Mouse (Mus musculus) ES-E14 (cell line): ENCODE data around the gene Ttc21b. TPM values are rescaled to one million over a fixed set of nuclear protein-coding genes. Genes with fewer than 3 reads are reported as not detected.

Source experiments
- DNase-seq: peaks from one replicate; pipeline ENCODE4 v3.0.0-alpha.2; 2013; ENCODE audit warnings: low read depth, low spot score
- H3K27ac ChIP-seq: 2 replicates; pipeline ENCODE4 v1.5.1; 2012; ENCODE audit warnings: low read depth, mild to moderate bottlenecking, low read length, moderate library complexity, mixed read lengths; ENCODE audit not compliant: poor library complexity, insufficient read depth, severe bottlenecking
- H3K36me3 ChIP-seq: 2 replicates; pipeline ENCODE4 v1.6.1; 2012; ENCODE audit warnings: mild to moderate bottlenecking, low read length, moderate library complexity, mixed read lengths; ENCODE audit not compliant: control insufficient read depth, poor library complexity, insufficient read depth, severe bottlenecking
- H3K4me1 ChIP-seq, 2 experiments: fragments of 150-350 bp in 1 of 2; sonication (generic) in 1 of 2; 2 replicates each; pipeline ENCODE4 v1.6.1; 2012; ENCODE audit warnings: low read length in 2 of 2, mild to moderate bottlenecking in 1 of 2, mixed read lengths in 1 of 2; ENCODE audit not compliant: control insufficient read depth in 2 of 2, insufficient read depth in 2 of 2, poor library complexity in 1 of 2
- H3K4me3 ChIP-seq, 2 experiments: fragments of 150-350 bp in 1 of 2; sonication (generic) in 1 of 2; 2 replicates each; pipeline ENCODE4 v1.5.1; 2012; ENCODE audit warnings: low read length in 2 of 2, low read depth in 1 of 2, mild to moderate bottlenecking in 1 of 2, mixed read lengths in 1 of 2; ENCODE audit not compliant: insufficient read depth in 1 of 2, poor library complexity in 1 of 2, severe bottlenecking in 1 of 2
- H3K9ac ChIP-seq: 2 replicates; pipeline ENCODE4 v1.6.1; 2012; ENCODE audit warnings: low read depth, mild to moderate bottlenecking, low read length, mixed read lengths; ENCODE audit not compliant: poor library complexity, insufficient read depth, severe bottlenecking
- H3K9me3 ChIP-seq: fragments of 150-350 bp; sonication (generic); 2 replicates; pipeline ENCODE4 v1.6.1; 2012; ENCODE audit warnings: low read depth, mild to moderate bottlenecking, low read length; ENCODE audit not compliant: control insufficient read depth, insufficient read depth
- CHD2 ChIP-seq: IDR thresholded peaks from 2 replicates; pipeline ENCODE4 v1.6.1; 2014; ENCODE audit warnings: mild to moderate bottlenecking, low read depth, low read length, inconsistent platforms
- HCFC1 ChIP-seq: IDR thresholded peaks from 2 replicates; pipeline ENCODE4 v1.6.1; 2012; ENCODE audit warnings: low read length, inconsistent platforms, borderline replicate concordance; ENCODE audit not compliant: insufficient read depth
- MAFK ChIP-seq: IDR thresholded peaks from 2 replicates; pipeline ENCODE4 v1.6.1; 2014; ENCODE audit warnings: mild to moderate bottlenecking, low read depth, low read length, inconsistent platforms; ENCODE audit not compliant: insufficient read depth
- ZC3H11A ChIP-seq: IDR thresholded peaks from 2 replicates; pipeline ENCODE4 v1.6.1; 2012; ENCODE audit warnings: low read depth, mild to moderate bottlenecking, inconsistent platforms, low read length, borderline replicate concordance
- ZNF384 ChIP-seq: IDR thresholded peaks from 2 replicates; pipeline ENCODE4 v1.6.1; 2012; ENCODE audit warnings: low read depth, low read length, inconsistent platforms
- in situ Hi-C, 2 experiments: fragments of 600-800 bp; cut with MboI; formaldehyde crosslinking; loops; one replicate each; pipeline ENCODE4 v1.15.1; 2025; ENCODE audit warnings: low sequenced_read_pairs in 2 of 2, inconsistent platforms in 1 of 2; ENCODE audit not compliant: unreplicated experiment in 2 of 2
- total RNA-seq: library from RNA; depleted of rRNA; stranded (reverse); fragments of 300-350 nt; gene quantifications from 2 replicates; pipeline ENCODE4 v1.2.3, GENCODE M21; 2012

Gene Ttc21b
- total RNA-seq, 1 experiment: 4.7 TPM

DNA sequence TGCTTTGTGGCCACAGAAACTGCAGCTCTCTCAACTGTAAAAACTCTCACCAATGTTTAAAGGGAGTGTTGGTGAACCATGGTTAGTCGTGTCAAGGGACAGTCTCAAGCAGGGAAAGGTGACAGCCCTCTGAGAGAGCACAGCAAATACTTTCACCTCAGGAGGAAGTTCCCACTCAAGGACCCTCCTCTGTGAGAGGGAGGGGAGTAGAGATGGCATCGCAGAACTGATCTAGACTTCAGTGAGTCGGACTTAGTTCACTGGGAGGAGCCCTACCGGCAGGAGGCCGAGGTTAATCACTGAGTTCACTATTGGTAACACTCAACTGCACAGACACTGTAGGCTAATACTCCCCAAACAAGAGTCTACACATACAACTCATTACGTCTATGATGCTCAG, 68.9 kb downstream of the Ttc21b start:
- Histone ChIP-seq H3K4me3 (no peak overlapping the region), H3K4me1 (no peaks in the 10 kb centered on the region), H3K9me3 (no peaks in the 10 kb centered on the region), H3K9ac (no peak overlapping the region), H3K36me3 (no peaks in the 10 kb centered on the region), H3K27ac (no peak overlapping the region)
- in situ Hi-C loops: no loop called here
- no peak for DNase-seq
- TF ChIP-seq ZC3H11A (no peak), CHD2 (no peak), ZNF384 (no peak), HCFC1 (no peak), MAFK (no peak)

DNA sequence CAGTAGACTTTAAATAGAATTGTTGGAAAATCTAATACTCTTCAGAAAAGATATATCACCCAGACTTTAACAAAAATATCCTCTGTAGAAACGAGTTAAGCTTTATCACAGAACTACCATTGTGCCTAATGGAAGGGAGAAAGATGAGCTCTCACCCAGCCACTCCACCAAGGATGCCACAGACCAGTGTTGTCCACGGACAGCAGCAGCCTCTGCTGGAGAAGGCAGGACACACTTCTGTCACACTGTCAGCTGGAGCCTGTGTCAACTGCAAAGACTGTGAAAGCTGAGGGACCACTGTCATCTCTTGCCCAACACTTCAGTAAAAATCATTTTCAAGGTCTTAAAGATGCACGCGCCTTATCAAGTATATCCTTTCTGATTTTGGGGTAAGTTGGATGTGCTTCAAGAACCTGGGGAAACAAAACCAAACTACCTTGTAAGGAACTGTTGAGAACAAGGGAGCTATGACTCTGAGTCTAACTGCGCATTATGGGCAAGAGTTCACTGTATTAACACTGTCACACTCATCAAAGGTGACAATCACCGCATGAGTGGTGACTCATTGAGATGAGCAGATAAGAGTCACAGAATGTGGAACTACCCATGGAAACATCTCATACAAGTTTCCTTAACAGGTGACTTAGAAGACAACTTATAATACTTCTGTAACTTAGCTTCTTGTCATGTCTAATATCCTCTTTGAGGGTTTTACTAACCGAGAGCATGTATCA, 71.8 kb downstream of the Ttc21b start:
- Histone ChIP-seq H3K9ac (no peak overlapping the region), H3K36me3 (no peaks in the 10 kb centered on the region), H3K4me1 (no peaks in the 10 kb centered on the region), H3K27ac (no peak overlapping the region), H3K4me3 (no peak overlapping the region), H3K9me3 (no peaks in the 10 kb centered on the region)
- DNase-seq: no peak
- TF ChIP-seq MAFK (no peak), CHD2 (no peak)
- in situ Hi-C loops: no loop called here

DNA sequence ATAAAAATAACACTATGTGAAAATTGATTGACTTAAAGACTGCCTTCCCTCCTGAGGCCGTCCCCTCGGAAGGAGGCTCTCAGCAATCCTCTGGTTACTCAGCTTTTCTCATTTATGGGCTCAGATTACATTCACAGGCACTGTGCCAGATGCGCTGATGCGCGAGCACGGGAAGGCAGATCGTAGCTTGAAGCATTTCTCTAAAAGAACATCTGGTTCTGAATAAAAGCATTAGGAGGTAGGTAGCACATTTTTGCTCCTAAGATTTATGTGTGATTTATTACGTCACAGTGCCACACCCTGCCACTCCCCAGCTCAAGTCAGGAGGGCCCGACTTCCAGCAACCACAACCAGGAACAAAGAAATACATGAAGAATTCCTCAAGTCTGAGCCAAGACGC, 76.1 kb downstream of the Ttc21b start:
- H3K4me1 ChIP-seq: no peaks in the 10 kb centered on the region
- TF ChIP-seq ZNF384 (no peak), ZC3H11A (no peak), CHD2 (no peak), HCFC1 (no peak), MAFK (no peak)
- no peak for DNase-seq
- in situ Hi-C loops: no loop called here
- no peak overlapping the region for H3K4me3 ChIP-seq
- no peak overlapping the region for H3K9ac ChIP-seq
- no peak overlapping the region for H3K27ac ChIP-seq
- no peaks in the 10 kb centered on the region for H3K9me3 ChIP-seq
- H3K36me3 ChIP-seq: no peaks in the 10 kb centered on the region

DNA sequence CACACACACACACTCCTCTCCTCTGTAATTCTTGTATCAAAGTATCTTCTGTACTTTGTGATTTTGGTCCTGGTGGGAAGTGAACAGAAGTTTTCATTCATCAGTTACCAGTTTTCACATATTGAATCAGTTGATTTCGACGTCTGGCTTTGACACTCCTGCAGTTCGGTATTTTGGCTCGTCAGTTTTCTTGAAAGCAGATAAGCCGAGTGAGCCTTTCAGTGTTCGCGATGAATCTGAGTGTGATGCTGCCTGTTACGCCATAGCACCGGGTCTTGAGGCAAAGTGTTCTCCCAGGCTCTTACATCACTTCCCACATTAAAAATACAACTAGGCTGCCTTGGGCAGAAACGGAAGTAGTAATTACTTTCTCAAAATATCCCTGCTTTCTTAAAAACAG, 76.6 kb downstream of the Ttc21b start:
- no peak overlapping the region for H3K27ac ChIP-seq

DNA sequence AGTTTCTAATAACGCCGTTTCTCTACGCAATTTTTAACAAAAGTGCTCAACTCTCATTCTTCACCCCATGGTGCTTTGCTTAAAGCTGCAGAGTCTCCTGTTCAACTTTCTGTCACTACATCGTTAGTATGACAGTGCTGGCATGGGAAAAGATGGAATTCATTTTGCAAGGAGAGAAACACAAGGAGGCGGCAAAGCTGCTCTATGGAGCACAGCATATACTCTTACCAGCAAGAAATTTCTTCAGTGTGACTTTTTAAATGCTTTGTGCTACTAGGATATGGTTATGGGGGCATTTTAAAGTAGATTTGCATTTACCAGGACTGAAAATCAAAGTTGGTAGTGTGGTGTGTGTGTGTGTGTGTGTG, 77.6 kb downstream of the Ttc21b start:
- Histone ChIP-seq H3K4me1 (no peaks in the 10 kb centered on the region), H3K27ac (no peak overlapping the region), H3K9me3 (no peaks in the 10 kb centered on the region), H3K4me3 (no peak overlapping the region), H3K36me3 (no peaks in the 10 kb centered on the region), H3K9ac (no peak overlapping the region)
- TF ChIP-seq ZNF384: no peak
- no peak for TF ChIP-seq MAFK
- TF ChIP-seq HCFC1: no peak
- no peak for TF ChIP-seq CHD2
- TF ChIP-seq ZC3H11A: no peak
- no peak for DNase-seq
- in situ Hi-C loops: no loop called here

More for the DNA sequence above, 76.6 kb downstream of the Ttc21b start:
- in situ Hi-C loops: no loop called here
- no peak for DNase-seq
- Histone ChIP-seq H3K4me3 (no peak overlapping the region), H3K9ac (no peak overlapping the region), H3K36me3 (no peaks in the 10 kb centered on the region), H3K9me3 (no peaks in the 10 kb centered on the region), H3K4me1 (no peaks in the 10 kb centered on the region)
- TF ChIP-seq MAFK (no peak), ZNF384 (no peak), ZC3H11A (no peak), CHD2 (no peak), HCFC1 (no peak)
